ENCODE assay signal across 9 mouse cellular contexts in genomic region chr6:92728084-92728483, GRCm38 (mm10). TPM values are rescaled to one million over a fixed set of nuclear protein-coding genes. Genes with fewer than 3 reads are reported as not detected.
DNase-seq lines count a peak whose midpoint lies in the region; ATAC-seq and TF ChIP-seq lines count a peak whose summit lies in the region.
"Had no signal": no experiment of that assay in that cellular context is flagged by ENCODE, and none has a peak within 500 bp of the region (broad histone marks: within the 10 kb centered on the region; RNA-seq: fewer than 3 reads in every experiment).

No protein-coding gene starts in this region.

- TF ChIP-seq EP300 in heart, postnatal 0 days (IDR thresholded peaks at IDR 0.05; ENCODE audit: low read depth), result no peak
- no peak for TF ChIP-seq EP300 in liver, postnatal 0 days (IDR thresholded peaks at IDR 0.05; ENCODE audit: low read depth)

- no peaks in the 10 kb centered on the region for H3K36me3 ChIP-seq in forebrain, embryonic 16.5 days (ENCODE audit: control insufficient read depth, insufficient read depth)
- no peaks in the 10 kb centered on the region for H3K36me3 ChIP-seq in heart, postnatal 0 days (replicated peaks; ENCODE audit: control insufficient read depth, insufficient read depth, low read length)
- H3K36me3 ChIP-seq in liver, postnatal 0 days (replicated peaks; ENCODE audit: insufficient read depth, low read length), result no peaks in the 10 kb centered on the region
- H3K36me3 ChIP-seq: embryonic facial prominence, embryonic 15.5 days had no signal

- peak; percentile 54; the same call in 1 of the 2 replicates for ATAC-seq in cerebellum, adult (ENCODE audit: insufficient number of reproducible peaks, low FRiP score, low TSS enrichment)
- peak; percentile 61 for ATAC-seq in forebrain, embryonic 16.5 days
- no peak; the same call in 1 of the 2 replicates for ATAC-seq in heart, postnatal 0 days (ENCODE audit: insufficient read depth, low read depth)
- ATAC-seq in liver, postnatal 0 days, result no peak

- peak; percentile 95 for TF ChIP-seq CTCF in heart, postnatal 0 days (IDR thresholded peaks at IDR 0.05; ENCODE audit: low read depth)
- TF ChIP-seq CTCF in liver, postnatal 0 days (IDR thresholded peaks at IDR 0.05; ENCODE audit: low read depth), result peak; percentile 84

- H3K4me3 ChIP-seq in forebrain, embryonic 16.5 days (replicated peaks; ENCODE audit: low read length), result no peak overlapping the region
- H3K4me3 ChIP-seq in heart, postnatal 0 days (ENCODE audit: low read depth, low read length), result no peak overlapping the region
- no peak overlapping the region for H3K4me3 ChIP-seq in liver, postnatal 0 days (ENCODE audit: low read depth, low read length)
- H3K4me3 ChIP-seq: embryonic facial prominence, embryonic 15.5 days had no signal

- peak overlapping the region; percentile 45 for H3K27ac ChIP-seq in forebrain, embryonic 16.5 days (ENCODE audit: low read length)
- no peak overlapping the region for H3K27ac ChIP-seq in heart, postnatal 0 days (ENCODE audit: low read depth)
- H3K27ac ChIP-seq in liver, postnatal 0 days (ENCODE audit: low read depth), result no peak overlapping the region
- H3K27ac ChIP-seq: embryonic facial prominence, embryonic 15.5 days had no signal

- peaks cover 17% of the 10 kb centered on the region for H3K4me1 ChIP-seq in forebrain, embryonic 16.5 days (replicated peaks; ENCODE audit: control insufficient read depth, insufficient read depth, low read length)
- no peaks in the 10 kb centered on the region for H3K4me1 ChIP-seq in heart, postnatal 0 days (ENCODE audit: control insufficient read depth, insufficient read depth)
- no peaks in the 10 kb centered on the region for H3K4me1 ChIP-seq in liver, postnatal 0 days (ENCODE audit: insufficient read depth)

- WGBS in forebrain, embryonic 16.5 days, result 2% methylated on average over 10 of the region's 10 CpGs
- WGBS in heart, postnatal 0 days, result 5% methylated on average over 10 of the region's 10 CpGs
- 8% methylated on average over 10 of the region's 10 CpGs for WGBS in liver, postnatal 0 days (ENCODE audit: insufficient replicate concordance)

- H3K9ac ChIP-seq in forebrain, embryonic 16.5 days (replicated peaks; ENCODE audit: low read depth, low read length), result no peak overlapping the region
- no peak overlapping the region for H3K9ac ChIP-seq in heart, postnatal 0 days (replicated peaks; ENCODE audit: low read depth, low read length)
- no peak overlapping the region for H3K9ac ChIP-seq in liver, postnatal 0 days (replicated peaks)
- H3K9ac ChIP-seq: embryonic facial prominence, embryonic 15.5 days had no signal

- H3K27me3 ChIP-seq in forebrain, embryonic 16.5 days (replicated peaks; ENCODE audit: control insufficient read depth, insufficient read depth, low read length), result no peaks in the 10 kb centered on the region
- no peaks in the 10 kb centered on the region for H3K27me3 ChIP-seq in heart, postnatal 0 days (ENCODE audit: control insufficient read depth, insufficient read depth, low read length)
- H3K27me3 ChIP-seq in liver, postnatal 0 days (ENCODE audit: insufficient read depth, low read length), result no peaks in the 10 kb centered on the region
- H3K27me3 ChIP-seq: embryonic facial prominence, embryonic 15.5 days had no signal

- peaks cover under 1% of the 10 kb centered on the region; the same call in 1 of the 2 replicates for H3K9me3 ChIP-seq in forebrain, embryonic 16.5 days (ENCODE audit: control insufficient read depth, low read length)
- H3K9me3 ChIP-seq in heart, postnatal 0 days (replicated peaks; ENCODE audit: control insufficient read depth, low read length), result no peaks in the 10 kb centered on the region
- H3K9me3 ChIP-seq in liver, postnatal 0 days (ENCODE audit: low read length), result no peaks in the 10 kb centered on the region
- H3K9me3 ChIP-seq: embryonic facial prominence, embryonic 15.5 days had no signal

- peak overlapping the region; percentile 13; the same call in 1 of the 2 replicates for H3K4me2 ChIP-seq in forebrain, embryonic 16.5 days (ENCODE audit: low read length)
- H3K4me2 ChIP-seq in heart, postnatal 0 days (ENCODE audit: low read depth, low read length), result peak overlapping the region; percentile 1; the same call in 1 of the 2 replicates
- no peak overlapping the region for H3K4me2 ChIP-seq in liver, postnatal 0 days (ENCODE audit: low read depth, low read length)
- H3K4me2 ChIP-seq: embryonic facial prominence, embryonic 15.5 days had no signal

- DNase-seq in MN1 (ENCODE audit: low spot score), result peak; percentile 89
- DNase-seq in heart, postnatal 0 days (ENCODE audit: low spot score), result peak; percentile 51
- DNase-seq in kidney, postnatal 25 days, result peak; percentile 73 to 93
- DNase-seq in liver, postnatal 0 days, result peak; percentile 75
- DNase-seq in ovary, adult 18-20 months (ENCODE audit: low spot score), result peak; percentile 43
- DNase-seq in thymus, postnatal 36 days, result peak; percentile 34 to 35

RNA-seq across cellular contexts. Expression of gene Prickle2, which starts 22.1 kb away (rescaled TPM):
- polyA plus RNA-seq in forebrain, embryonic 16.5 days (2015; fragmentation: Nextera tagmentation; extraction: Ambion mirVana), result 9.0 and 11.9 TPM in 2 replicates
- 5.4 and 6.9 TPM in 2 replicates for total RNA-seq in heart, postnatal 0 days (2014; rRNA removed; ENCODE audit: low replicate concordance)
- polyA plus RNA-seq in heart, postnatal 0 days (2015; fragmentation: Nextera tagmentation; extraction: Ambion mirVana), result 2.2 TPM in 2 replicates
- polyA plus RNA-seq in liver, postnatal 0 days (2015; fragmentation: Nextera tagmentation; extraction: Ambion mirVana), result 0.27 and 0.28 TPM in 2 replicates

Comparison
In these comparisons a context has a peak if more than half of its experiments do, and no peak if none do; other contexts are left out.
1. DNase-seq: peak in every context shown above with its lines; median percentile 89 in MN1; 83 in kidney, postnatal 25 days; 75 in liver, postnatal 0 days; 51 in heart, postnatal 0 days; 43 in ovary, adult 18-20 months; 34 in thymus, postnatal 36 days.
2. ATAC-seq: peak in cerebellum, adult (single experiment) and forebrain, embryonic 16.5 days (single experiment); none in heart, postnatal 0 days (single experiment) and liver, postnatal 0 days (single experiment).